7 mouse cellular contexts compared by ENCODE assay signal in the genomic region with DNA sequence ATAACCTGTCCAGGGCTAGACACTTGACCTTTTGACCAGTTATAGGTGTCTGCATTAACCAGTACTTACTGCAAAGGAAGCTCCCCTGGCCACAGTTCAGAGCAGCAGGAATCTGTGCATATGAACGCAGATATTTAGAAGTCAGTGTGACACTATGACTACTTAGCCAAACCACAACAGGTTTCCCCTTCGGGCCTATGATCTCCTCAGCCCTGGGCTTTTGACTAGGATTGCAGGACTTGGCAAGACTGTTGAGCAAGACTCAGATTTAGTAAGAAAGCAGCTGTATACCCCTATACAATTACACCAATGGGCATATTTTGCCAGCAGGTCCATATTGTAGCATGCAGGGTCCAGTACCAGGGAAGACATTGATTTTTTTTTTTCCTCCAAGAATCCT. TPM values are rescaled to one million over a fixed set of nuclear protein-coding genes. Genes with fewer than 3 reads are reported as not detected.
"Had no signal": no experiment of that assay in that cellular context is flagged by ENCODE, and none has a peak within 500 bp of the region (broad histone marks: within the 10 kb centered on the region; RNA-seq: fewer than 3 reads in every experiment).

No protein-coding gene starts in this region.

- H3K4me2 ChIP-seq: liver, embryonic 13.5 days; lung, embryonic 14.5 days; neural tube, embryonic 13.5 days; stomach, embryonic 15.5 days had no signal

- H3K9ac ChIP-seq: liver, embryonic 13.5 days; lung, embryonic 14.5 days; neural tube, embryonic 13.5 days; stomach, embryonic 15.5 days had no signal

- H3K27me3 ChIP-seq: neural tube, embryonic 13.5 days; stomach, embryonic 15.5 days had no signal

- H3K9me3 ChIP-seq: liver, embryonic 13.5 days; neural tube, embryonic 13.5 days; stomach, embryonic 15.5 days had no signal

- H3K27ac ChIP-seq: layer of hippocampus, adult 2 months; liver, embryonic 13.5 days; neural tube, embryonic 13.5 days; stomach, embryonic 15.5 days had no signal

- H3K4me3 ChIP-seq: layer of hippocampus, adult 2 months; liver, embryonic 13.5 days; neural tube, embryonic 13.5 days; stomach, embryonic 15.5 days had no signal

- H3K4me1 ChIP-seq: liver, embryonic 13.5 days; neural tube, embryonic 13.5 days had no signal

- H3K36me3 ChIP-seq: liver, embryonic 13.5 days; neural tube, embryonic 13.5 days; stomach, embryonic 15.5 days had no signal

RNA-seq across cellular contexts. Expression of a gene that starts 38.5 kb away (rescaled TPM):
- total RNA-seq: megakaryocyte-erythroid progenitor cell, adult 5-6 weeks had no signal

RNA-seq across cellular contexts. Expression of a gene that starts 44.3 kb away (rescaled TPM):
- polyA plus RNA-seq: inflammation-experienced regulatory T-cells, adult 6 months had no signal
